Mouse (Mus musculus) megakaryocyte, embryonic 14.5 days (primary cell): ENCODE measurements around the gene Tprg.

Experiments
- FLI1 ChIP-seq: IDR thresholded peaks from 2 replicates; pipeline ENCODE4 v1.6.1; 2012; ENCODE audit warnings: low read length, inconsistent platforms, mixed read lengths
- GATA1 ChIP-seq: IDR thresholded peaks from 3 replicates; pipeline ENCODE4 v1.6.1; 2012; ENCODE audit warnings: mixed read lengths, low read length, inconsistent platforms, borderline replicate concordance

- TF ChIP-seq GATA1 (no peak), FLI1 (no peak)
These were observed 87.5 kb downstream of the Tprg start for GRCm38 (mm10) chr16:25374121-25374520.
